Mouse (Mus musculus) intestine, postnatal 0 days (tissue): ENCODE results near the gene Msmp. TPM values are rescaled to one million over a fixed set of nuclear protein-coding genes. Genes with fewer than 3 reads are reported as not detected.

ENCODE experiments used
- ATAC-seq: fragments of 200-750 bp; cut with Nextera tagmentation; 2 replicates; pipeline ENCODE4 v1.8.0; 2017; ENCODE audit warnings: mild to moderate bottlenecking, moderate TSS enrichment, moderate library complexity
- H3K27ac ChIP-seq: fragments of 300-500 bp; sonication (generic); 2 replicates; pipeline ENCODE4 v1.5.1; 2014; ENCODE audit warnings: mild to moderate bottlenecking, low read depth, low read length, moderate library complexity
- H3K27me3 ChIP-seq: fragments of 300-500 bp; sonication (generic); replicated peaks from 2 replicates; pipeline ENCODE4 v1.6.1; 2014; ENCODE audit warnings: low read length, mixed read lengths; ENCODE audit not compliant: control insufficient read depth, insufficient read depth
- H3K36me3 ChIP-seq: fragments of 300-500 bp; sonication (generic); 2 replicates; pipeline ENCODE4 v1.6.1; 2014; ENCODE audit warnings: mild to moderate bottlenecking, moderate library complexity; ENCODE audit not compliant: control insufficient read depth, insufficient read depth
- H3K4me1 ChIP-seq: fragments of 300-500 bp; sonication (generic); replicated peaks from 2 replicates; pipeline ENCODE4 v1.6.1; 2014; ENCODE audit warnings: antibody characterized with exemption, low read length, mixed read lengths; ENCODE audit not compliant: control insufficient read depth, insufficient read depth
- H3K4me2 ChIP-seq: fragments of 300-500 bp; sonication (generic); replicated peaks from 2 replicates; pipeline ENCODE4 v1.6.1; 2014; ENCODE audit warnings: low read depth, mild to moderate bottlenecking, moderate library complexity
- H3K4me3 ChIP-seq: fragments of 300-500 bp; sonication (generic); 2 replicates; pipeline ENCODE4 v1.5.1; 2014; ENCODE audit warnings: low read depth, low read length
- H3K9ac ChIP-seq: fragments of 300-500 bp; sonication (generic); 2 replicates; pipeline ENCODE4 v1.6.1; 2014; ENCODE audit warnings: mild to moderate bottlenecking, low read depth, low read length
- H3K9me3 ChIP-seq: fragments of 300-500 bp; sonication (generic); 2 replicates; pipeline ENCODE4 v1.6.1; 2016; ENCODE audit warnings: mixed run types; ENCODE audit not compliant: control insufficient read depth
- CTCF ChIP-seq: sonication (generic); IDR thresholded peaks from 2 replicates; pipeline ENCODE4 v1.5.1; 2016; ENCODE audit warnings: low read depth, mild to moderate bottlenecking, control low read depth, antibody characterized with exemption, moderate library complexity
- WGBS: fragments of 180-500 bp; shearing (Covaris S2); extraction: QIAGEN DNeasy Blood & Tissue Kit; methylation state at CpG from one replicate; pipeline ENCODE4 v1.1.7; 2014; 5-methylcytosine and 5-hydroxymethylcytosine counted together
- microRNA-seq: library from miRNA; unstranded; fragments of <30 nt; microRNA quantifications from one replicate; pipeline ENCODE4, GENCODE M21; 2016
- polyA plus RNA-seq: library from polyadenylated mRNA; unstranded; fragments of >200 nt; fragmentation: Nextera tagmentation; extraction: Ambion mirVana; gene quantifications from 2 replicates; pipeline ENCODE4 v1.2.1, GENCODE M21; 2015

Gene Msmp
- polyA plus RNA-seq, 1 experiment from 2014 or later: not detected

DNA sequence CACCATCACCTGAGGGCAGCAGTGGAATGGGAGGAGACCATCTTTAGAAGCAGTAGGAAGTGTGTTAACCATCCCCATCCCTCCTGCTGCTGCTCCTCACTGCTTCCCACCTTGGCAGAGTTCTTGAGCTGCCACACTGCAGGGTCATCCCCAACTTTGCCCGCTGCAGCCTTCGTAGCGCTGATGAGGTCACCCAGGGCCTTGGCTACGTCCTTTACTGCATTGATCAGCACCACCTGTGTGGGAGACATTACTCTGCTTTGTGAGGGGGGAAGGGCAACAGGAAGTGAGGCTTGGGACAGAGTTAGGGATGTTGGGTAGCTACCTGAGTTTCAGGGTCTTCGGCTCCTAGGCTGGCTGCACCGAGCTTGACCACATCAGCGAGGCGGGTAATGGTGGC, 48.7 kb downstream of the Msmp start:
- no peak overlapping the region for H3K9ac ChIP-seq
- H3K4me1 ChIP-seq: no peaks in the 10 kb centered on the region
- TF ChIP-seq CTCF: no peak
- H3K4me3 ChIP-seq: no peak overlapping the region
- H3K9me3 ChIP-seq: no peaks in the 10 kb centered on the region
- ATAC-seq: no peak
- WGBS: 93% methylated on average over 8 of the region's 8 CpGs
- H3K4me2 ChIP-seq: no peak overlapping the region
- H3K27me3 ChIP-seq: no peaks in the 10 kb centered on the region
- H3K27ac ChIP-seq: no peak overlapping the region
- H3K36me3 ChIP-seq: peaks cover 95% of the 10 kb centered on the region

DNA sequence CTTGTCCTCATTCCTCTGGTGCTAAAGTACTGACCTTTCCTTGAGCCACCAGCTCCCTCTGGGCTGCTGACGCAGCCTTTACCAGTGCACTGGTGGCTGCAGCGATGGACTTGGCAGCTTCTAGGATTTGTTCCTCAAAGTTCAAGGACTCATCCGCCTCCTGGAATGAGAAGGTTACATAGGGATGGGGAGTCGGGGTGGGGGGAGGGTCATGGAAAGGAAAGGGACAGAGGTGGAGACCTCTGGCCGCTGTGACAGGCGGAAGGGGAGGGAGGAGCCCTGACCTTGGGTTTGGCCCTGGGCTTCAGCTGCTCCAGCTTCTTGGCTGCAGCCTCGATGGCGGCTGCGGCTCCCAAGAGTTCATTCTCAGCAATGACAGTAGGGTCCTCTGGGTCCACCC, 51.0 kb downstream of the Msmp start:
- Histone ChIP-seq H3K4me1 (no peaks in the 10 kb centered on the region), H3K27me3 (no peaks in the 10 kb centered on the region), H3K9me3 (no peaks in the 10 kb centered on the region), H3K36me3 (peaks cover 72% of the 10 kb centered on the region), H3K9ac (no peak overlapping the region), H3K4me2 (no peak overlapping the region), H3K27ac (no peak overlapping the region), H3K4me3 (no peak overlapping the region)
- no peak for TF ChIP-seq CTCF
- WGBS: 88% methylated on average over 9 of the region's 9 CpGs
- no peak for ATAC-seq

Small RNA genes within 50 kb of the gene (microRNA-seq; reads per million reads assigned to microRNA genes)
- gene Gm25262: not detected

Other genes with a start within 250 kb of the Msmp start
- 11.9 and 12.1 TPM in 2 replicates for gene Rusc2, start 202.5 kb downstream of the Msmp start, polyA plus RNA-seq
- 0.16 TPM in 1 of 2 replicates, not detected in the other for gene Fam166b, start 155.4 kb downstream of the Msmp start, polyA plus RNA-seq
- gene Tesk1, start 142.6 kb downstream of the Msmp start, polyA plus RNA-seq: 4.6 and 4.7 TPM in 2 replicates
- 3.2 and 3.7 TPM in 2 replicates for gene Cd72, start 129.9 kb downstream of the Msmp start, polyA plus RNA-seq
- not detected in 2 replicates for gene Sit1, start 100.8 kb downstream of the Msmp start, polyA plus RNA-seq
- gene Ccdc107, start 91.6 kb downstream of the Msmp start, polyA plus RNA-seq: 79.8 and 83.1 TPM in 2 replicates
- gene Arhgef39, start 84.8 kb downstream of the Msmp start, polyA plus RNA-seq: 10.3 and 12.3 TPM in 2 replicates
- gene Car9, start 77.5 kb downstream of the Msmp start, polyA plus RNA-seq: 4.8 and 5.4 TPM in 2 replicates
- 928 and 1,046 TPM in 2 replicates for gene Tpm2, start 60.7 kb downstream of the Msmp start, polyA plus RNA-seq
- 102 and 114 TPM in 2 replicates for gene Creb3, start 22.2 kb downstream of the Msmp start, polyA plus RNA-seq
- 41.6 and 47.7 TPM in 2 replicates for gene Tln1, start 21.8 kb downstream of the Msmp start, polyA plus RNA-seq
- gene Rgp1, start 5.8 kb downstream of the Msmp start, polyA plus RNA-seq: 11.3 and 13.0 TPM in 2 replicates
- 5.2 and 5.3 TPM in 2 replicates for gene Gba2, start 5.6 kb downstream of the Msmp start, polyA plus RNA-seq
- gene Npr2, start 47.4 kb upstream of the Msmp start, polyA plus RNA-seq: 3.5 and 4.1 TPM in 2 replicates
- 0.08 and 0.22 TPM in 2 replicates for gene Spag8, start 69.1 kb upstream of the Msmp start, polyA plus RNA-seq
- 270 and 305 TPM in 2 replicates for gene Hint2, start 72.0 kb upstream of the Msmp start, polyA plus RNA-seq
- gene Tmem8b, start 84.5 kb upstream of the Msmp start, polyA plus RNA-seq: 1.6 and 1.9 TPM in 2 replicates
- gene Fam221b, start 84.7 kb upstream of the Msmp start, polyA plus RNA-seq: 6.0 and 6.7 TPM in 2 replicates
- gene Olfr70, start 116.3 kb upstream of the Msmp start, polyA plus RNA-seq: not detected in 2 replicates
- not detected in 2 replicates for gene Olfr71, start 125.8 kb upstream of the Msmp start, polyA plus RNA-seq
- gene Hrct1, start 142.7 kb upstream of the Msmp start, polyA plus RNA-seq: 1.6 and 2.1 TPM in 2 replicates
- 0.47 and 0.51 TPM in 2 replicates for gene Spaar, start 145.5 kb upstream of the Msmp start, polyA plus RNA-seq
- not detected in 2 replicates for gene Olfr159, start 186.5 kb upstream of the Msmp start, polyA plus RNA-seq
- not detected in 2 replicates for gene Olfr156, start 239.4 kb upstream of the Msmp start, polyA plus RNA-seq